Mouse (Mus musculus): ENCODE data around the gene Camp. TPM values are rescaled to one million over a fixed set of nuclear protein-coding genes. Genes with fewer than 3 reads are reported as not detected.

Camp gene
- total and polyA plus RNA-seq, 2 experiments from 2014 or later: 0.89 to 8.4 TPM

- Histone ChIP-seq H3K4me1 (ENCODE audit: control insufficient read depth, insufficient read depth) (peaks cover 6% of the 10 kb centered on the region), H3K4me3 (ENCODE audit: low read depth, low read length) (peak within 1 kb of the TSS; percentile 63), H3K9me3 (replicated peaks; ENCODE audit: control insufficient read depth, low read length) (no peaks in the 10 kb centered on the region), H3K27me3 (ENCODE audit: control insufficient read depth, insufficient read depth, low read length) (no peaks in the 10 kb centered on the region), H3K9ac (replicated peaks; ENCODE audit: low read depth, low read length) (peak within 1 kb of the TSS; percentile 59), H3K4me2 (ENCODE audit: low read depth, low read length) (peak within 1 kb of the TSS; percentile 91), H3K27ac (ENCODE audit: low read depth) (peak within 1 kb of the TSS; percentile 64), H3K36me3 (replicated peaks; ENCODE audit: control insufficient read depth, insufficient read depth, low read length) (0 out of 2 replicates have a peak, but pooled peaks cover 12% of the 10 kb centered on the region)
- TF ChIP-seq CTCF (IDR thresholded peaks at IDR 0.05; ENCODE audit: low read depth) (peak; percentile 74), EP300 (IDR thresholded peaks at IDR 0.05; ENCODE audit: low read depth) (no peak)
- under 1% methylated on average over 32 of the region's 32 CpGs for WGBS
- ATAC-seq (ENCODE audit: insufficient read depth, low read depth) (peak; percentile 94), DNase-seq (ENCODE audit: low spot score) (peak; percentile 83)
These were observed 16.9 kb downstream of the Camp start, which contains the start of gene Nme6 for GRCm38 (mm10) chr9:109832391-109833087. Nme6 (plus strand) TSS chr9:109832749.

DNA sequence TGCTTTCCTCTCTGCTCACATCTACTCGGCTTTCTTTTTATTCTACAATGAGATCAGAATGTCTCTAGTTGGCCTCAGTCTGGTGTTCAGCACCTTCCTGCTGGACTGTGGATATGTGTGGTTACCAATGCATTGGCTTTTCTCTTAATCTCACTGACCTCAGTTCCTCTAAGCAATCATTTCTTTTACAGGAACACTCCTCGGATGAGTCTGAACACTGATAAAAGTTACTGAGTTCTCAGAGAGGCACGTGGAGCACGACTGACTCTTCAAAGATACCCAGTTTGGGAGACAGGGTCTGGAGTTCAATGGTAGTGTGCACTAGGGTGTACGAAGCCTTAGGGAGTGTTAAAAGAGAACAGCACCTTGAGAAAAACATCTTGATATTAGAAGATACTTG is 23.2 kb downstream of the Camp start:
- DNase-seq (ENCODE audit: low spot score): no peak
- Histone ChIP-seq H3K27me3 (ENCODE audit: control insufficient read depth, insufficient read depth, low read length) (no peaks in the 10 kb centered on the region), H3K4me2 (ENCODE audit: low read depth, low read length) (no peak overlapping the region), H3K36me3 (replicated peaks; ENCODE audit: control insufficient read depth, insufficient read depth, low read length) (no peaks in the 10 kb centered on the region), H3K9ac (replicated peaks; ENCODE audit: low read depth, low read length) (no peak overlapping the region), H3K9me3 (replicated peaks; ENCODE audit: control insufficient read depth, low read length) (no peaks in the 10 kb centered on the region), H3K4me3 (ENCODE audit: low read depth, low read length) (no peak overlapping the region), H3K27ac (ENCODE audit: low read depth) (no peak overlapping the region), H3K4me1 (ENCODE audit: control insufficient read depth, insufficient read depth) (no peaks in the 10 kb centered on the region)
- no peak for TF ChIP-seq EP300 (IDR thresholded peaks at IDR 0.05; ENCODE audit: low read depth)
- no peak for TF ChIP-seq CTCF (IDR thresholded peaks at IDR 0.05; ENCODE audit: low read depth)
- WGBS: 46% methylated on average over 5 of the region's 5 CpGs
- ATAC-seq (ENCODE audit: insufficient read depth, low read depth): no peak

DNA sequence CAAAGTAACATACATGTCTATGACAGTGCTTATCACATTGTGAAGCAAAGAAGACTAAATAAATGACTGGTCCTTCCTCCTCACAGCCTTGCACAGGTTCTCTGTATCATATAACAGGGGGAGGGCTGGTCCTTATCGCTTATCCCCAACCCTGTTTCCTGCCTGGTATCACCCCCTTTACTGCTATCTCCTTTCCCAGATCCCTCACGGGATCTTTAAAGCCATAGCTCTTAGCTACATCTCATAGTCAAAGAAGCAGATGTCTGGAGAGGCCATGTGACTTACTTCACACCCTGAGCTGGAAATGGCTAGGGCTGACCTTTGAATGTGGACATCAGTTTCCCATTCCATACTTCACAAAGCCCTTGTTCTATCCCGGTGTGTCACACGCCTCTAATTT is 23.7 kb downstream of the Camp start:
- Histone ChIP-seq H3K9ac (replicated peaks; ENCODE audit: low read depth, low read length) (no peak overlapping the region), H3K27me3 (ENCODE audit: control insufficient read depth, insufficient read depth, low read length) (no peaks in the 10 kb centered on the region), H3K27ac (ENCODE audit: low read depth) (no peak overlapping the region), H3K4me3 (ENCODE audit: low read depth, low read length) (no peak overlapping the region), H3K9me3 (replicated peaks; ENCODE audit: control insufficient read depth, low read length) (no peaks in the 10 kb centered on the region), H3K4me1 (ENCODE audit: control insufficient read depth, insufficient read depth) (no peaks in the 10 kb centered on the region), H3K36me3 (replicated peaks; ENCODE audit: control insufficient read depth, insufficient read depth, low read length) (no peaks in the 10 kb centered on the region), H3K4me2 (ENCODE audit: low read depth, low read length) (no peak overlapping the region)
- no peak for DNase-seq (ENCODE audit: low spot score)
- ATAC-seq (ENCODE audit: insufficient read depth, low read depth): no peak
- no peak for TF ChIP-seq EP300 (IDR thresholded peaks at IDR 0.05; ENCODE audit: low read depth)
- no peak for TF ChIP-seq CTCF (IDR thresholded peaks at IDR 0.05; ENCODE audit: low read depth)
- 31% methylated on average over 4 of the region's 4 CpGs for WGBS

DNA sequence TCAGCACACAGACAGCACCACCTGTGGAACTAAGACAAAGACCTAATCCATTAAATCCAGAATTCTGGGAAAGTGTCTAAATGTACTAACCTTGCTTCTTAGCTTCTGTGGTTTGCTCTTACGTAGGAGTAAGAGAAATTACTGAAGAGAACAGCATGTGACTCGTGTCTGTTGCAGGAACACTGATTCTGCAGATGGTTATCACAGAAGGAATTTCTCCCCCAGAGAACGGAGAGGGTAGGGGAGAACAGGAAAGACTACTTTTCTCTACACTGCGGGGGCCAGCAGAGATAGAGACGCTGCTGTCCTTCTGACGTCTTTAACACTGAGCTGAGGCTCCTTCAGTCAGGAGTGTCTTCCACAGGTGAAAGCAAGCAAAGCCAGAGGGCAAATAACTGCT is 33.1 kb downstream of the Camp start:
- no peak overlapping the region for H3K27ac ChIP-seq (ENCODE audit: low read depth)
- TF ChIP-seq EP300 (IDR thresholded peaks at IDR 0.05; ENCODE audit: low read depth) (no peak), CTCF (IDR thresholded peaks at IDR 0.05; ENCODE audit: low read depth) (no peak)
- no peaks in the 10 kb centered on the region for H3K27me3 ChIP-seq (ENCODE audit: control insufficient read depth, insufficient read depth, low read length)
- no peaks in the 10 kb centered on the region for H3K36me3 ChIP-seq (replicated peaks; ENCODE audit: control insufficient read depth, insufficient read depth, low read length)
- H3K4me2 ChIP-seq (ENCODE audit: low read depth, low read length): no peak overlapping the region
- no peaks in the 10 kb centered on the region for H3K9me3 ChIP-seq (replicated peaks; ENCODE audit: control insufficient read depth, low read length)
- no peak overlapping the region for H3K9ac ChIP-seq (replicated peaks; ENCODE audit: low read depth, low read length)
- ATAC-seq (ENCODE audit: insufficient read depth, low read depth): no peak
- no peak for DNase-seq (ENCODE audit: low spot score)
- 30% methylated on average over 6 of the region's 6 CpGs for WGBS
- H3K4me3 ChIP-seq (ENCODE audit: low read depth, low read length): no peak overlapping the region
- peaks cover 5% of the 10 kb centered on the region; the same call in 1 of the 2 replicates for H3K4me1 ChIP-seq (ENCODE audit: control insufficient read depth, insufficient read depth)

DNA sequence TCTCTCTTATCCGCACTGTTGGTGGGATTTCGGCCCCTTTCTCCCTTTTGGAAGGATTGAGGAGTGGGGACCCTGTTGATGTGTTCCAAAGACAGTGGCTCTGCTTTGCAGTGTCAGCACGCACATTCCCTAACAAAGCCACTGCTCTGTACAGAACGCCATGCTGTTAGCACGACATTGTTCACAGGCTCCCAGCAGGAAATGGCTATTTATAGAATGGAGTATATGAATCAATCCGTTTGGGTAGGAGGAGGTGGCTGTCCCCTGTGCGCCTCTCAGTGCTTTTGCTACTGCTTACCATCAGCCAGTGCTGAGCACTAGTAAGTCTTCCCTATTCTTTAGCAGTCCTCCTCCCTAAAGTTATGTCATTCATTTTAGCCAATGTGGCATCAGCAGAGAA is 36.0 kb downstream of the Camp start:
- Histone ChIP-seq H3K9ac (replicated peaks; ENCODE audit: low read depth, low read length) (no peak overlapping the region), H3K36me3 (replicated peaks; ENCODE audit: control insufficient read depth, insufficient read depth, low read length) (no peaks in the 10 kb centered on the region), H3K27me3 (ENCODE audit: control insufficient read depth, insufficient read depth, low read length) (no peaks in the 10 kb centered on the region), H3K27ac (ENCODE audit: low read depth) (no peak overlapping the region), H3K9me3 (replicated peaks; ENCODE audit: control insufficient read depth, low read length) (no peaks in the 10 kb centered on the region), H3K4me1 (ENCODE audit: control insufficient read depth, insufficient read depth) (peaks cover 5% of the 10 kb centered on the region; the same call in 1 of the 2 replicates), H3K4me2 (ENCODE audit: low read depth, low read length) (peak overlapping the region; percentile 3; the same call in 1 of the 2 replicates), H3K4me3 (ENCODE audit: low read depth, low read length) (no peak overlapping the region)
- 30% methylated on average over 7 of the region's 7 CpGs for WGBS
- TF ChIP-seq CTCF (IDR thresholded peaks at IDR 0.05; ENCODE audit: low read depth): no peak
- TF ChIP-seq EP300 (IDR thresholded peaks at IDR 0.05; ENCODE audit: low read depth): no peak
- ATAC-seq (ENCODE audit: insufficient read depth, low read depth): no peak
- peak; percentile 33 for DNase-seq (ENCODE audit: low spot score)
